ENCODE assay signal across 28 mouse cellular contexts in genomic region chr2:106346781-106347180, GRCm38 (mm10).
"Had no signal": no experiment of that assay in that cellular context is flagged by ENCODE, and none has a peak within 500 bp of the region (broad histone marks: within the 10 kb centered on the region; RNA-seq: fewer than 3 reads in every experiment).

No protein-coding gene starts in this region.

- H3K4me2 ChIP-seq: embryonic facial prominence, embryonic 12.5 days; embryonic facial prominence, embryonic 13.5 days; embryonic facial prominence, embryonic 15.5 days; forebrain, embryonic 12.5 days; forebrain, embryonic 13.5 days; forebrain, embryonic 15.5 days had no signal

- H3K4me3 ChIP-seq: embryonic facial prominence, embryonic 10.5 days; embryonic facial prominence, embryonic 12.5 days; embryonic facial prominence, embryonic 13.5 days; embryonic facial prominence, embryonic 15.5 days; erythroblast, embryonic 14.5 days; forebrain, embryonic 10.5 days; forebrain, embryonic 12.5 days; forebrain, embryonic 13.5 days; forebrain, embryonic 15.5 days; gastrocnemius, adult 2 months had no signal

- H3K27ac ChIP-seq: embryonic facial prominence, embryonic 10.5 days; embryonic facial prominence, embryonic 12.5 days; embryonic facial prominence, embryonic 13.5 days; embryonic facial prominence, embryonic 15.5 days; forebrain, embryonic 10.5 days; forebrain, embryonic 12.5 days; forebrain, embryonic 13.5 days; forebrain, embryonic 15.5 days; gastrocnemius, adult 2 months had no signal

- H3K9ac ChIP-seq: embryonic facial prominence, embryonic 12.5 days; embryonic facial prominence, embryonic 13.5 days; embryonic facial prominence, embryonic 15.5 days; forebrain, embryonic 12.5 days; forebrain, embryonic 13.5 days; forebrain, embryonic 15.5 days; forebrain, postnatal 0 days had no signal

- ATAC-seq: forebrain, embryonic 13.5 days; forebrain, embryonic 14.5 days; forebrain, embryonic 15.5 days; forebrain, embryonic 16.5 days; forebrain, postnatal 0 days had no signal

- DNase-seq: cerebellum, adult 18-20 months; cerebellum, adult 2 months; cerebellum, adult 8-10 months; cerebellum, adult 9-10 months; cerebellum, adult 9-11 months; cerebellum, postnatal 10 days; cerebellum, postnatal 14 days; cerebellum, postnatal 25 days; cerebellum, postnatal 36 days; embryo, embryonic 11 days; forebrain, postnatal 0 days; gastrocnemius, adult 2 months; gastrocnemius, postnatal 10 days; gastrocnemius, postnatal 14 days; gastrocnemius, postnatal 25 days; gastrocnemius, postnatal 36 days; heart, adult 11 months had no signal

- H3K9me3 ChIP-seq: embryonic facial prominence, embryonic 10.5 days; embryonic facial prominence, embryonic 12.5 days; embryonic facial prominence, embryonic 13.5 days; embryonic facial prominence, embryonic 15.5 days; forebrain, embryonic 10.5 days; forebrain, embryonic 12.5 days; forebrain, embryonic 13.5 days; forebrain, embryonic 15.5 days had no signal

- H3K36me3 ChIP-seq: embryonic facial prominence, embryonic 10.5 days; embryonic facial prominence, embryonic 12.5 days; embryonic facial prominence, embryonic 13.5 days; embryonic facial prominence, embryonic 15.5 days; forebrain, embryonic 10.5 days; forebrain, embryonic 12.5 days; forebrain, embryonic 15.5 days had no signal

- H3K27me3 ChIP-seq: embryonic facial prominence, embryonic 12.5 days; embryonic facial prominence, embryonic 13.5 days; embryonic facial prominence, embryonic 15.5 days; forebrain, embryonic 12.5 days; forebrain, embryonic 13.5 days; forebrain, embryonic 15.5 days had no signal

- H3K4me1 ChIP-seq: embryonic facial prominence, embryonic 10.5 days; embryonic facial prominence, embryonic 12.5 days; embryonic facial prominence, embryonic 13.5 days; embryonic facial prominence, embryonic 15.5 days; forebrain, embryonic 10.5 days; forebrain, embryonic 12.5 days; forebrain, embryonic 13.5 days; forebrain, embryonic 15.5 days had no signal
